Mouse (Mus musculus) kidney, adult 8-10 months (tissue): ENCODE results near the gene Apex1.
"Not testable (repeated sequence)": the region's sequence is repeated elsewhere in the genome, so short reads cannot be mapped to it uniquely, and the experiment has no call there.

ENCODE experiments used
- DNase-seq, 2 experiments: peaks; one replicate each; pipeline ENCODE4 v3.0.0; 2022

Apex1 gene

DNA sequence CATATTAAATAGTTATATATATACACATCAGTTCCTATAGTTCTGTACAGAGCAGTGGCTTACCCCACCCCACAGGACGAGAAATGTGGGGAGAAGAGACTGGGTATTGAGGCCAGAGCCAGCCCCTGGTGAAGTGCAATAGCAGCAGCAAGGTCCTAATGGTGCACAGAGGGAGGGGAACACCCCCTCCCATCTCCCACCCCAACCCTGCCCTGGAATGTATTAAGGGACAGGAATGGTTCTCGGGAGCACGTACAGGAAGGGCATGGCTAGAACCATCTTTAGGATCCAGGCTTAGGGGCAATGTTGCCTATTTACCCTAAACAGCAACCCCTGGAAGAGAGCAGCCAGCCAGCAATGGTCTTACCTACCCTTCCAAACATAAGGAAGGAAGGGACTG lies 2.6 kb downstream of the Apex1 start:
- DNase-seq = no peak

GRCm38 (mm10) chr14:50929951-50930350 lies 5.2 kb downstream of the Apex1 start:
- DNase-seq = no peak

- DNase-seq = peak; percentile 79 to 81
These were observed 5.6 kb downstream of the Apex1 start for GRCm38 (mm10) chr14:50930377-50930753.

GRCm38 (mm10) chr14:50930754-50931492 lies 6.2 kb downstream of the Apex1 start, which contains the start of the genes Pip4p1 and Pnp:
TSS of gene Pip4p1 (minus strand) at chr14:50930856.
TSS of gene Pnp (plus strand) at chr14:50931082.
- DNase-seq = peak; percentile 99 to 100

DNA sequence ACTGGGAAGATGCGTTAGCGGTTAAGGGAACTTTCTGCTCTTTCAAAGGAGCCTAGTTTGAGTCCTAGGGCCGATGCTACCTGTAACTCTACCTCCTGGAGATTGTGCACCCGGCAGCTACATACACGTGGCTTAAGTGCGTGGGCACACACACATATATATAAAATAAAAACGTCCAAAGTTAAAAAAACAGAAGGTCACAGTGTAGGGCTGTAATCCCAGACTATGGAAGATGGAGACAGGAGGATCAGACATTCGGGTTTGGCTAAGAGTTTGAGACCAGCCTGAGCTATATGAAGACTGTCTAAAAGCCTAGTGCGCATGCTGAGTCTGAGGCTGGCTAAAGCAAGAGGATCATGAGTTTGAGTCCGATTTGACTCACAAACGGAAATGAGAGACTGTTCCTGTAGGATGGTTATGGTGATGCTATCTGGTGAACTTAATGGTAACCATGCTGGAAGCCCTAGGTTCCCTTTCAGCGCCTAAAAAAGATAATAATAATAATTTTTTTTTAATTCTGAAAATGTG lies 6.8 kb downstream of the Apex1 start:
- no peak for DNase-seq

- DNase-seq = no peak
These were observed 11.9 kb downstream of the Apex1 start for GRCm38 (mm10) chr14:50936649-50937048.

DNA sequence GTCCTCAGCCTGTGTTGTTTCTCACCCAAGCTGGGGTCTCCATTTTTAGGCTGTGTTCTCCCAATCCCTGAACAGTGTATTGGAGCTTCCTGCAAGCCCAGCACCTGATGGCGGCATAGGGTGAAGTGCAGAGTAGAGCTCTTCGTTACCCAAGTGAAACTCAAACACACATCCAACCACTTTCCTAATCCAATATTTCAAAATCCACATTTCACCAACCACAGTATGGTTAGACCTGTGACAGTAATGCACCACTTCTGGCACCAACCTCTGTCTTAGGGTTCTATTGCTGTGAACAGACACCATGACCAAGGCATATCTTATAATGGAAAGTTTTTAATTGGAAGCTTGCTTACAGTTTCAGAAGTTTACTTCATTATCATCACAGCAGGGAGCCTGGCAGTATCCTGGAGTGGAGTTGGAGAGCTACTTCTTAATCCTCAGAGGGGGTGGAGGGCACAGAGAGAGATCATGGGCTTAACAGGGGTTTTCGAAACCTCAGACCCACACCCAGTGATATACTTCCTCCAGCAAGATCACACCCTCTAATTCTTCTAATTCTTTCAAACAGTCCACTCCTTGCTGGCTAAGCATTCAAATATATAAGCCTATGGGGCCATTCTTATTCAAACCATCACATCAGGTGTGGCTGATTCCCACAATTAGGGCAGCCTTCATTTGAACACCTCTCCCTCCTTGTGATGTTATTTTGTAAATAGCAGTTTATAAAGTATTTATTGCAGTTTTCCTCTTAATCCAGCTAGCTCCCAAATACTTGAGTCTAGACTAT lies 13.5 kb downstream of the Apex1 start:
- no peak for DNase-seq

- no peak for DNase-seq
These were observed 14.2 kb downstream of the Apex1 start for GRCm38 (mm10) chr14:50938940-50939339.

- DNase-seq = peak; percentile 95 to 96
These were observed 19.3 kb downstream of the Apex1 start, which contains the start of gene Gm49342 for GRCm38 (mm10) chr14:50943932-50944667. TSS of gene Gm49342 (plus strand) at chr14:50944517.

- DNase-seq = not testable (repeated sequence)
These were observed 19.9 kb downstream of the Apex1 start for GRCm38 (mm10) chr14:50944668-50945033.

- not testable (repeated sequence) for DNase-seq
These were observed 20.3 kb downstream of the Apex1 start for GRCm38 (mm10) chr14:50945081-50945480.

DNA sequence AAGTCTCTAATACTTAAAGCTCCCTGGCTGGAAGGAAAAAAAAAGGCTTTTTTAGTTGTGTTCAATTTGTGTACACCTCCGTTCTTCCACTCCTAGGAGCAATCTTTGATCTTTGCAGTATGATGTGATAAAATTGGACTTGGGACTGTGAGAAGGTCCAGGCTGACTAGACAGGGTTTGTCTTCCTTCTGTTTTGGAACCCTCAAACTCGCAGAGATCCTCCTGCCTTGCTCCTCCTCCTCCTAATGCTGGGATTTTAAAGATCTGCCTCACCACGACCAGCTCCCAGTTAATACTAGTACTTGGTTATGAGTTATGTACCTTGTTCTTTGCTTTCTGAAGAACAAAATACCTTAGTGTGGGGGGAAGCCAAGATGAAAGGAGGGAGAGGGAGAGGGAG lies 20.8 kb downstream of the Apex1 start:
- not testable (repeated sequence) for DNase-seq

- no peak for DNase-seq
These were observed 30.7 kb downstream of the Apex1 start for GRCm38 (mm10) chr14:50955487-50955886.

- peak; percentile 28 to 54 for DNase-seq
These were observed 31.3 kb downstream of the Apex1 start, which contains the start of gene Pnp2 for GRCm38 (mm10) chr14:50955942-50956508. TSS of gene Pnp2 (plus strand) at chr14:50955992.

DNA sequence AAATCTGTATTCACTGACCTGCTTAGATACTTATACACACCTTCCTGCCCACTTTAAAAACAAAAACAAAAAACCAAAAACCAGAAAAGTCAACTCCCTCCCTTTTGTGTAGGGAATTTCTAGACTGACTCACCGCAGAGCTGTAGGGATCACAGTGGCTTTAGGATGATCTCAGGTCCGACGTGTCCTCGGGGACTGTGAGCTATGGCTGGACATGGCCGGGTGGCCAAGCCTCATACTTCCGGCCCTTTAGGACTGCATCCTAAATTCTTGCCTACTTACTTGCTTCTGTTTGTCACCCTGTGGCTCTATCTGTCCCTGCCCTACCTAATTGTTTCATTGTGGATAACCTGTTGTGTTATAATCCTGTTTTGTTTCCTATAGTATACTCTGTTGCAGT lies 32.0 kb downstream of the Apex1 start:
- not testable (repeated sequence) for DNase-seq

- DNase-seq = not testable (repeated sequence)
These were observed 32.4 kb downstream of the Apex1 start for GRCm38 (mm10) chr14:50957146-50957545.

DNA sequence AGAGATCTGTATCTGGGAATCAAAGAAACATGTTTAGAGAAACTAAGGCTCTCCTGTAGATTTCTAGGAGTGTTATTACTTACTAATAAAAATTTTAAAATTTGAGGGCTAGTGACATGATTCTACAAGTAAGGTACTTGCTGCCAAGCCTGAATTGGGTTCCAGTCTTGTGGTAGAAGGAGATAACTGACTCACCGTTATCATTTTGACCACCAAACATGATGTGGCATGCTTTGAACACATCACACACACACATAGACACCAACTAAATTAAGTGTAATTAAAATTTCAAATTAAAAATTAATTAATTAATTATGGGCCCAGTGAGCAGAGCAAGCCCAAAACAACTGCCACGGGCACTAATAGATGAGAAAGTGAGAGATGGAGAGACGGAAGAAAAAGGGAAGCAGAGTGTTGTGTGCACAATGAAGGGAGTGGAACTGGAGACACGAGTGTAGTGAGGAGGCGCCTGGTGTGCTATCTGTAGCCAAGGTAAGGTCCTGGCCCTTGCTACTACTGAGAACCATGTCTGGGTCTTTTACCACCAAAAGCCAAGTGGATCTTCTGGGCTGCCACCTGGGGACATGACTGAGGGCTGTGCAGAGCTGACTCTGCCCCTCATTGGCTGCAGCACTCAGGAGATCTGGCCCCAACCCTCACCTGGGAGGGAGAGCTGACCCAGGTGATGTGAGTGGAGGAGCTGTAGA lies 33.7 kb downstream of the Apex1 start:
- not testable (repeated sequence) for DNase-seq

DNA sequence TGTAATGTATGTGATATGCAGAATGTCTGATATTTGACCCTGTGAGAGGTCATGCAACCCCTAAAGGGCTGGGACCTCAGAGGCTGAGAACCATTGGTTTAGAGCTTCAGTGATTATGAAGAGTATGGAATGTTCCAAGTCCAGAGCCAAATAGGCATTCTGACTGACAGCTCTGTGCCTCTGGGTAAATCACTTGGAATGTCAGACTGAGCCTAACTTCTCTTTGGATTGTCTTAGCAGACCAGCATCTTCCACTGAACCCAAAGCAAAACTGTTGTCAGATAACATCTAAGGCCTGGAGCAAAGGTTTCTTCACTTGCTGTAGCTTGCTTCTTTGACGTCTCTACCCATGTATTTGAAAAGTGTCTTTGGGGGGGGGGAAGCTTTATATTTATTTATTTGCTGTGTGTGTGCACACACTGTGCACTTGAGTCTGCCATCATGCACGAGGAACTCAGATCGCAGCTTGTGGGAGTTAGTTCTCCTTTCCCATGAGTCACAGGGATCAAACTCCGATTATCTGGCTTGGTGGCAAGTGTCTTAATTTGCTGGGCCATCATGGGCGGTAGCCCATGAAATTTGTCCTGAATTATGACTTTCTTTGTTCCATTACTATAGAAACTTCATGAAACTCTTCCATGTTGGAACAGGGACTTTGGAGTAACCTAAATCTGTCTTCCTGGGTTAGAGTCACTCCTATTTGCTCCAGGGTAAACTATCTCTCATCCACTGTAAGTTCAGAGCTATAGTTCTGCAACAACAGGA lies 43.6 kb downstream of the Apex1 start:
- DNase-seq = no peak

DNA sequence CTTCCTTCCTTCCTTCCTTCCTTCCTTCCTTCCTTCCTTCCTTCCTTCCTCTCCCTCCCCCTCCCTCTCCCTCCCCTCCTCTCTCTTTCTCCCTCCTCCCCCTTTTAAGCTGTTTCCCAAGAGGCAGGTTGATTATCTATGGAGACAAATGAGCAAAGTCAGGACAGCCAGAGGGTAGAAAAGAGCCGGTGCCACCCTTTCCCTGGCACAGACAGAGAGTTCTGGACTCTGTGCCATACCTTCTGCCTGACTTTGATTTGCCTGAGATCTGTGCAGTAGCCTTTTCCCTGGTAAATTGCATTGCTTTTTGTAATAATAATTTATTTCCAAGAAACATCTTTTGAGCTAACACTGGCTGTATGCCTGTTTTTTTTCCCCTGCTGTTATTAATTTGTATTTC lies 44.3 kb downstream of the Apex1 start:
- DNase-seq = no peak

- DNase-seq = no peak
These were observed 45.1 kb downstream of the Apex1 start for GRCm38 (mm10) chr14:50969558-50970544.
